Mouse (Mus musculus): ENCODE data around the gene Tceal8. TPM values are rescaled to one million over a fixed set of nuclear protein-coding genes. Genes with fewer than 3 reads are reported as not detected.
A peak's percentile ranks its signal among the peaks of the same experiment; 100 is the strongest.
"Not testable (repeated sequence)": the region's sequence is repeated elsewhere in the genome, so short reads cannot be mapped to it uniquely, and the experiment has no call there.

Gene Tceal8
- 1.7 and 2.6 TPM in 2 replicates for total RNA-seq (2017)

GRCm38 (mm10) chrX:136172118-136172551 is at the start of gene Tceal8:
Gene Tceal8 (minus strand): TSS chrX:136172342.
- 0 out of 2 replicates have a peak, but pooled peaks have one; percentile 13 for ATAC-seq (ENCODE audit: extremely low read depth, insufficient number of reproducible peaks, low FRiP score, poor library complexity, severe bottlenecking)

GRCm38 (mm10) chrX:136216303-136216702 is 44.2 kb upstream of the Tceal8 start:
- ATAC-seq (ENCODE audit: extremely low read depth, insufficient number of reproducible peaks, low FRiP score, poor library complexity, severe bottlenecking): no peak

DNA sequence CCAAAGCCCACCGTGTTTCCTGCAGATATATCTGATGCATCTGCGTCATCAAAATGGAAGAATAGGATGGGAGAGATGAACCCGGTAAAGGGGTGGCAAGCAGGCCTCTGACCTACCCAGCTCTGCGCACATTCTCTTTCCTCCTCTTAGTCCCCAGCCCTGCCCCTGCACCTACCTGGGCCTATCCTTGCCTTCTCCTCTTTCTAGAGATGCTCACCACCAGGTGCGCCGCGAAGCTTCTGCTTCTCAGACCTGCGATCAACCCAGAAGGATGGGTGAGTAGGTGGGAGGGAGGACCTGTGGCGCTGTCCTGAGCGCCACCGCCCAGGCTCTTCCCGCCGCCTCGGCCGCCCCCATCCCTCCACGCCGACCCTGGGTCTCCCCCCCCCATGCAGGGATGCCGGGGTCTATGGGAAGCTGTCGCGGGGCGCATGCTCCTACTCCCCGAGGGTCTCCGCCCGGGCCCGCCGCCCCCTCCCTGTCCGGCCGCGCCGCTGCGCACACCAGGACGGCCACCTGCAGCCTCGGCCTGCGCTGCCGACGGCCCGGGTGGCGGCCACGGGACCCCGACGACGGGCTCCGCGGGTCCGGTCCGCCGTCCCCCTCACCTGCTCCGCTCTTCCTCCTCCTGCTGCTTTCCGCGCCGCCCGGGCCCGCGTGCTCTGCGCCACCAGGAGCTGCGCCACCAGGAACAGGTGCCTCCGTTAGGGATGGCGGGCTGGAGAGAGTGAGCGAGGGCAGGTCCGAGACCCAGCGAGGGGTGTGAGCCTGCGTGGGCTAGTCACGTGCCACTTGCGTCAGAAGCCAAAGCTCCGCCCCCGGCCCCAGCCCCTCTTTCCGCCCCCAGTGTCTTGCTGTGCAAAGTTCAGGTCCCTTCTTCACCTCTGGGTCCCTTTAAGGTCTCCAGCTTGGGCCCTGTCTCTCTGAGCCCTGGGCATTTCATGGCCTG is 42.9 kb upstream of the Tceal8 start, which contains the start of the genes Tceal7 and Bex1:
TSS of gene Tceal7 (plus strand) at position 51 of the 949 bp plus-strand sequence.
TSS of gene Bex1 (minus strand) at position 785 of the 949 bp plus-strand sequence.
- ATAC-seq (ENCODE audit: extremely low read depth, insufficient number of reproducible peaks, low FRiP score, poor library complexity, severe bottlenecking): not testable (repeated sequence)

DNA sequence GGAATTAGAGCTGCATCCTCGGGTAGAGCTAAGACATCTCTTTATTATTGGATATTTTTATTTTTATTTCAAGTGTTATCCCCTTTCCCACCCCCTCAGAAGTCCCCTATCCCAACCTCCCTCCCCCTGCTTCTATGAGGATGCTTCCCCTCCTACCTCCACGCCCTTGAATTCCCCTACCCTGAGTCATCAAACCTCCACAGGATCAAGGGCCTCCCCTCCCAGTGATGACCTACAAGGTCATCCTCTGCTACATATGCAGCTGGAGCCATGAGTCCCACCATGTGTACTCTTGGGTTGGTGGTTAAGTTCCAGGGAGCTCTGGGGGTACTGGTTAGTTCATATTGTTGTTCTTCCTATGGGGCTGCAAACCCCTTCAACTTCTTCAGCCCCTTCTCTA is 41.3 kb upstream of the Tceal8 start:
- no peak for ATAC-seq (ENCODE audit: extremely low read depth, insufficient number of reproducible peaks, low FRiP score, poor library complexity, severe bottlenecking)

GRCm38 (mm10) chrX:136204406-136204805 is 32.3 kb upstream of the Tceal8 start:
- ATAC-seq (ENCODE audit: extremely low read depth, insufficient number of reproducible peaks, low FRiP score, poor library complexity, severe bottlenecking): no peak

- no peak for ATAC-seq (ENCODE audit: extremely low read depth, insufficient number of reproducible peaks, low FRiP score, poor library complexity, severe bottlenecking)
These were observed 31.5 kb upstream of the Tceal8 start, which contains the start of gene Tceal5 for GRCm38 (mm10) chrX:136203664-136204066. Gene Tceal5 (minus strand): TSS chrX:136203876.

- no peak for ATAC-seq (ENCODE audit: extremely low read depth, insufficient number of reproducible peaks, low FRiP score, poor library complexity, severe bottlenecking)
These were observed 31.1 kb upstream of the Tceal8 start for GRCm38 (mm10) chrX:136203257-136203656.

- no peak for ATAC-seq (ENCODE audit: extremely low read depth, insufficient number of reproducible peaks, low FRiP score, poor library complexity, severe bottlenecking)
These were observed 24.7 kb upstream of the Tceal8 start for GRCm38 (mm10) chrX:136196873-136197272.

GRCm38 (mm10) chrX:136195193-136195944 is 23.2 kb upstream of the Tceal8 start:
- no peak for ATAC-seq (ENCODE audit: extremely low read depth, insufficient number of reproducible peaks, low FRiP score, poor library complexity, severe bottlenecking)

- ATAC-seq (ENCODE audit: extremely low read depth, insufficient number of reproducible peaks, low FRiP score, poor library complexity, severe bottlenecking): no peak
These were observed 11.0 kb upstream of the Tceal8 start for GRCm38 (mm10) chrX:136183107-136183506.

- no peak for ATAC-seq (ENCODE audit: extremely low read depth, insufficient number of reproducible peaks, low FRiP score, poor library complexity, severe bottlenecking)
These were observed 8.9 kb upstream of the Tceal8 start for GRCm38 (mm10) chrX:136180897-136181553.

- no peak for ATAC-seq (ENCODE audit: extremely low read depth, insufficient number of reproducible peaks, low FRiP score, poor library complexity, severe bottlenecking)
These were observed 644 bp upstream of the Tceal8 start for GRCm38 (mm10) chrX:136172786-136173185.

- ATAC-seq (ENCODE audit: extremely low read depth, insufficient number of reproducible peaks, low FRiP score, poor library complexity, severe bottlenecking): no peak
These were observed 689 bp downstream of the Tceal8 start for GRCm38 (mm10) chrX:136171189-136172117.

GRCm38 (mm10) chrX:136170625-136171024 is 1.5 kb downstream of the Tceal8 start:
- ATAC-seq (ENCODE audit: extremely low read depth, insufficient number of reproducible peaks, low FRiP score, poor library complexity, severe bottlenecking): no peak

GRCm38 (mm10) chrX:136144195-136144594 is 27.9 kb downstream of the Tceal8 start:
- no peak for ATAC-seq (ENCODE audit: extremely low read depth, insufficient number of reproducible peaks, low FRiP score, poor library complexity, severe bottlenecking)

GRCm38 (mm10) chrX:136143711-136144110 is 28.4 kb downstream of the Tceal8 start:
- ATAC-seq (ENCODE audit: extremely low read depth, insufficient number of reproducible peaks, low FRiP score, poor library complexity, severe bottlenecking): no peak

DNA sequence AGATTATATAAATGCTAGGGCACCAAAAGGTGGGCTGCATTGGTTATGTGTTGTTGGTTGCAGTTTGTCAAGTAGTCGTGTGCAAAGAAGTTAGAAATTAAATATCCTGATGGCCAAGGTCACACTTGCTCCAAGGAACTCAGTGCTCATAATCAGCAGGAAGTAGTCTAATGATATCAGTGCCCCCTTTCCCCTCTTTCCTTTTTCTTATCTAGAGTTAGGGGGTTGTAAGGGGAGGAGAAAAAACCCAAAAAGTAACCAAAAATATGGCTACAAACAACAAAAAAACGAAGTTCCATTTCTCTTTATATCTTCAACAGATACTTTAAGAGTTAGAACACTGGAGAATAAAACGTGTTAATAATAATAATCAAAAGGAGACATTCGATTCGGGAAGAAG is 30.8 kb downstream of the Tceal8 start:
- no peak for ATAC-seq (ENCODE audit: extremely low read depth, insufficient number of reproducible peaks, low FRiP score, poor library complexity, severe bottlenecking)

DNA sequence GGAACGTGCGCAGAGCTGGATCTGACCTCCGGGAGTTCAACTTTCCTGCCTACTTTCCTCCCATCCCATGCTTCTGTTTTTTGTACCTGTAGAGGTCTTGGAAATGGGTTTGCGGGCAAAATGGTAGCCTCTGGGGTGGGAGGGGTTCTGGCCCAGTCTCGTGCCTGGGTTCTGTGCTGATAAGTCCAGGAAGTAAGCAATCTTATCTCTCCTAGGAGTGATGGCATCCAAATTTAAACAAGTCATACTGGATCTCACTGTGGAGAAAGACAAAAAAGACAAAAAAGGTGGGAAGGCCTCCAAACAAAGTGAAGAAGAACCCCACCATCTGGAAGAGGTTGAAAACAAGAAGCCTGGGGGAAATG is 32.5 kb downstream of the Tceal8 start:
- ATAC-seq (ENCODE audit: extremely low read depth, insufficient number of reproducible peaks, low FRiP score, poor library complexity, severe bottlenecking): not testable (repeated sequence)

Measured in neutrophil, adult 5-6 weeks (primary cell).